9 mouse cellular contexts compared by ENCODE assay signal in genomic region chr14:84447661-84448380, GRCm38 (mm10). TPM values are rescaled to one million over a fixed set of nuclear protein-coding genes. Genes with fewer than 3 reads are reported as not detected.
DNase-seq lines count a peak whose midpoint lies in the region; ATAC-seq and TF ChIP-seq lines count a peak whose summit lies in the region.
"Had no signal": no experiment of that assay in that cellular context is flagged by ENCODE, and none has a peak within 500 bp of the region (broad histone marks: within the 10 kb centered on the region; RNA-seq: fewer than 3 reads in every experiment).

No protein-coding gene starts in this region.

- H3K36me3 ChIP-seq in liver, adult 2 months (ENCODE audit: control insufficient read depth, insufficient read depth, low read length), result no peaks in the 10 kb centered on the region
- no peaks in the 10 kb centered on the region for H3K36me3 ChIP-seq in embryonic facial prominence, embryonic 13.5 days
- H3K36me3 ChIP-seq in hindbrain, embryonic 10.5 days, result no peaks in the 10 kb centered on the region

- H3K9ac ChIP-seq in liver, adult 2 months (ENCODE audit: low read depth, low read length), result peak overlapping the region; percentile 9; the same call in 1 of the 2 replicates
- peak overlapping the region; percentile 58 for H3K9ac ChIP-seq in embryonic facial prominence, embryonic 13.5 days

- peak overlapping the region; percentile 91 for H3K4me2 ChIP-seq in embryonic facial prominence, embryonic 13.5 days

- WGBS in liver, adult 2 months, result 5% methylated on average over 45 of the region's 45 CpGs
- WGBS in embryonic facial prominence, embryonic 13.5 days, result 4% methylated on average over 45 of the region's 45 CpGs
- WGBS in hindbrain, embryonic 10.5 days, result 4% methylated on average over 45 of the region's 45 CpGs

- H3K27ac ChIP-seq in liver, adult 2 months (replicated peaks; ENCODE audit: insufficient read depth, low read depth, low read length), result no peak overlapping the region
- no peak overlapping the region for H3K27ac ChIP-seq in embryonic facial prominence, embryonic 13.5 days
- no peak overlapping the region for H3K27ac ChIP-seq in hindbrain, embryonic 10.5 days

- H3K27me3 ChIP-seq in liver, adult 2 months (ENCODE audit: control insufficient read depth, insufficient read depth, low read length), result peaks cover 26% of the 10 kb centered on the region; the same call in 1 of the 2 replicates
- H3K27me3 ChIP-seq in embryonic facial prominence, embryonic 13.5 days, result peaks cover 35% of the 10 kb centered on the region
- peaks cover 41% of the 10 kb centered on the region for H3K27me3 ChIP-seq in hindbrain, embryonic 10.5 days (ENCODE audit: insufficient read depth, poor library complexity, severe bottlenecking)

- H3K9me3 ChIP-seq in embryonic facial prominence, embryonic 13.5 days, result no peaks in the 10 kb centered on the region
- no peaks in the 10 kb centered on the region for H3K9me3 ChIP-seq in hindbrain, embryonic 10.5 days

- H3K79me2 ChIP-seq in liver, adult 2 months (ENCODE audit: control insufficient read depth, insufficient read depth, low read length), result no peaks in the 10 kb centered on the region

- ATAC-seq in embryonic facial prominence, embryonic 13.5 days (ENCODE audit: insufficient number of reproducible peaks, insufficient read depth, low FRiP score, low TSS enrichment, low read depth), result no peak
- ATAC-seq: Patski had no signal

- peak overlapping the region; percentile 57 for H3K4me3 ChIP-seq in liver, adult 2 months (ENCODE audit: insufficient read depth, low read depth, low read length)
- peak overlapping the region; percentile 61 for H3K4me3 ChIP-seq in embryonic facial prominence, embryonic 13.5 days
- H3K4me3 ChIP-seq in hindbrain, embryonic 10.5 days, result peak overlapping the region; percentile 69

- TF ChIP-seq CTCF in liver, adult 2 months (IDR thresholded peaks at IDR 0.05; ENCODE audit: low read depth, low read length), result no peak

- no peak for DNase-seq in liver, adult 2 months (ENCODE audit: extremely low read depth, low read depth, low spot score)
- no peak for DNase-seq in liver
- DNase-seq in hindbrain, embryonic 10.5 days (ENCODE audit: low spot score), result peak; percentile 49
- peak; percentile 20 for DNase-seq in layer of hippocampus, adult 9-11 months
- DNase-seq in lung, postnatal 14 days, result peak; percentile 18
- DNase-seq in right cerebral cortex, postnatal 4 days, result peak; percentile 38
- DNase-seq in MN1 (ENCODE audit: low spot score), result no peak

- TF ChIP-seq POLR2A in liver, adult 2 months (IDR thresholded peaks at IDR 0.05; ENCODE audit: extremely low read depth, insufficient read depth, low read length), result no peak

- H3K4me1 ChIP-seq in liver, adult 2 months (ENCODE audit: control insufficient read depth, insufficient read depth, low read length), result no peaks in the 10 kb centered on the region; the same call in 1 of the 2 replicates
- H3K4me1 ChIP-seq in embryonic facial prominence, embryonic 13.5 days, result peaks cover 30% of the 10 kb centered on the region
- H3K4me1 ChIP-seq in hindbrain, embryonic 10.5 days (replicated peaks), result peaks cover 34% of the 10 kb centered on the region

RNA-seq across cellular contexts. Expression of gene Pcdh17, which starts 4.5 kb away (rescaled TPM):
- 1.1 and 2.4 TPM in 2 replicates for total RNA-seq in liver, adult 2 months (2014; rRNA removed)
- 0.07 and 0.26 TPM in 2 replicates for polyA plus RNA-seq in liver, adult 2 months (2012; rRNA removed)
- 7.4 and 10.3 TPM in 2 replicates for polyA plus RNA-seq in embryonic facial prominence, embryonic 13.5 days (2015; fragmentation: Nextera tagmentation; extraction: Ambion mirVana)
- 4.5 and 6.8 TPM in 2 replicates for polyA plus RNA-seq in hindbrain, embryonic 10.5 days (2016; fragmentation: Nextera tagmentation; extraction: Ambion mirVana)
- polyA plus RNA-seq: Patski had no signal

Comparison
In these comparisons a context has a peak if more than half of its experiments do, and no peak if none do; other contexts are left out.
1. DNase-seq: peak in hindbrain, embryonic 10.5 days (single experiment), layer of hippocampus, adult 9-11 months (single experiment), lung, postnatal 14 days (single experiment) and right cerebral cortex, postnatal 4 days (single experiment); none in liver, adult 2 months (single experiment), liver (single experiment) and MN1 (single experiment).
2. Peak in every context shown above with its lines, with median percentiles within 50 percentile points of each other: H3K4me3 ChIP-seq.